ENCODE assay signal across 9 mouse cellular contexts in the genomic region with DNA sequence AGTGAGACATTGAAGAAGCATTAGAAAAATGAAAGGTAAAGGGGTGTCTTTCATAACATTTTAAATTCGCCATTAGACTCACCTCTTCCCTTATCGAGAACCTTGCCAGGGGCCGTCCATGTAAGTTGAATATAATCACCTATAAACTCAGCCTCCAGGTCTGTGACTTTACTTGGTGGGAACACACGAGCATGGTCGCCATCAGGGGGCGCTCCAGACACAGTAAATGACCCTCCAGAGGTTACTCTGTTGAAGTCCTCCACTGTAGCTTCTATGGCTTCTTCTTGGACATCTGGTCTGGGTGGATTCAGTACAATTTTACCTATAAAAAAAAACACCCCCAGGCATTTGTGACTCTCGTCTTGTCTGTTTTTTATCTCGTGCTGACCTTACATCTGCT. TPM values are rescaled to one million over a fixed set of nuclear protein-coding genes. Genes with fewer than 3 reads are reported as not detected.
DNase-seq lines count a peak whose midpoint lies in the region; ATAC-seq and TF ChIP-seq lines count a peak whose summit lies in the region.
"Had no signal": no experiment of that assay in that cellular context is flagged by ENCODE, and none has a peak within 500 bp of the region (broad histone marks: within the 10 kb centered on the region; RNA-seq: fewer than 3 reads in every experiment).

No protein-coding gene starts in this region.

- H3K27me3 ChIP-seq in kidney, embryonic 15.5 days, result no peaks in the 10 kb centered on the region
- H3K27me3 ChIP-seq in C2C12 (ENCODE audit: control insufficient read depth, insufficient read depth, insufficient read length), result no peaks in the 10 kb centered on the region
- no peaks in the 10 kb centered on the region for H3K27me3 ChIP-seq in lung, postnatal 0 days (replicated peaks; ENCODE audit: insufficient read depth, low read length)
- H3K27me3 ChIP-seq in cerebellum, adult 2 months (ENCODE audit: control insufficient read depth, insufficient read depth, low read length), result no peaks in the 10 kb centered on the region
- H3K27me3 ChIP-seq: heart, embryonic 15.5 days had no signal

- peak; percentile 11 to 36 for DNase-seq in adrenal gland, adult (ENCODE audit: inconsistent age in 2 of 2, low spot score in 1 of 2)
- DNase-seq in adrenal gland, adult 18-20 months (ENCODE audit: low spot score in 2 of 2), result no peak
- peak; percentile 15 for DNase-seq in kidney, adult 9 months
- DNase-seq in embryo, embryonic 10.5 days (ENCODE audit: low spot score), result peak; percentile 59
- DNase-seq in lung, postnatal 0 days (ENCODE audit: low spot score), result peak; percentile 21
- DNase-seq in cerebellum, adult 2 months, result no peak

- no peaks in the 10 kb centered on the region for H3K4me1 ChIP-seq in kidney, embryonic 15.5 days
- no peaks in the 10 kb centered on the region for H3K4me1 ChIP-seq in lung, postnatal 0 days (ENCODE audit: insufficient read depth, low read depth, low read length)
- no peaks in the 10 kb centered on the region for H3K4me1 ChIP-seq in cerebellum, adult 2 months (ENCODE audit: control insufficient read depth, insufficient read depth, low read length)
- H3K4me1 ChIP-seq: heart, embryonic 15.5 days had no signal

- H3ac ChIP-seq in C2C12 (ENCODE audit: control insufficient read depth, insufficient read length, low read depth), result no peak overlapping the region

- TF ChIP-seq EP300 in lung, postnatal 0 days (IDR thresholded peaks at IDR 0.05), result no peak

- no peaks in the 10 kb centered on the region for H3K36me3 ChIP-seq in kidney, embryonic 15.5 days
- no peaks in the 10 kb centered on the region for H3K36me3 ChIP-seq in C2C12 (ENCODE audit: control insufficient read depth, insufficient read depth)
- no peaks in the 10 kb centered on the region for H3K36me3 ChIP-seq in lung, postnatal 0 days (ENCODE audit: insufficient read depth, low read length)
- H3K36me3 ChIP-seq: heart, embryonic 15.5 days had no signal

- no peaks in the 10 kb centered on the region for H3K9me3 ChIP-seq in kidney, embryonic 15.5 days (replicated peaks)
- no peaks in the 10 kb centered on the region for H3K9me3 ChIP-seq in lung, postnatal 0 days (ENCODE audit: low read length)
- H3K9me3 ChIP-seq: heart, embryonic 15.5 days had no signal

- no peak overlapping the region for H3K4me3 ChIP-seq in kidney, embryonic 15.5 days (replicated peaks)
- H3K4me3 ChIP-seq in C2C12 (ENCODE audit: insufficient read depth, poor library complexity, severe bottlenecking), result no peak overlapping the region
- no peak overlapping the region for H3K4me3 ChIP-seq in lung, postnatal 0 days (ENCODE audit: low read depth, low read length)
- H3K4me3 ChIP-seq in cerebellum, adult 2 months (replicated peaks; ENCODE audit: insufficient read depth, low read depth, low read length), result no peak overlapping the region
- H3K4me3 ChIP-seq: heart, embryonic 15.5 days had no signal

- ATAC-seq in kidney, embryonic 15.5 days (replicated peaks; ENCODE audit: low FRiP score), result no peak
- ATAC-seq in lung, postnatal 0 days, result no peak

- TF ChIP-seq CTCF in C2C12 (IDR thresholded peaks at IDR 0.05; ENCODE audit: control insufficient read depth, insufficient read depth, insufficient read length), result peak; percentile 4
- peak; percentile 57 for TF ChIP-seq CTCF in lung, postnatal 0 days (IDR thresholded peaks at IDR 0.05)
- TF ChIP-seq CTCF in cerebellum, adult 2 months (IDR thresholded peaks at IDR 0.05; ENCODE audit: borderline replicate concordance, insufficient read depth, low read depth, low read length), result no peak

- no peak overlapping the region for H3K27ac ChIP-seq in kidney, embryonic 15.5 days
- H3K27ac ChIP-seq in lung, postnatal 0 days (ENCODE audit: low read length), result no peak overlapping the region
- H3K27ac ChIP-seq in cerebellum, adult 2 months (ENCODE audit: insufficient read depth, low read length), result no peak overlapping the region
- H3K27ac ChIP-seq: heart, embryonic 15.5 days had no signal

- TF ChIP-seq POLR2A in cerebellum, adult 2 months (IDR thresholded peaks at IDR 0.05; ENCODE audit: borderline replicate concordance, insufficient read depth, low read length), result no peak

- WGBS in kidney, embryonic 15.5 days, result 35% methylated on average over 8 of the region's 8 CpGs
- 34% methylated on average over 8 of the region's 8 CpGs for WGBS in lung, postnatal 0 days
- 37% methylated on average over 8 of the region's 8 CpGs for WGBS in cerebellum, adult 2 months

- no peaks in the 10 kb centered on the region for H3K79me3 ChIP-seq in C2C12 (ENCODE audit: low read depth)

- no peak overlapping the region for H3K4me2 ChIP-seq in kidney, embryonic 15.5 days
- H3K4me2 ChIP-seq in lung, postnatal 0 days (replicated peaks; ENCODE audit: low read depth, low read length), result no peak overlapping the region
- H3K4me2 ChIP-seq: heart, embryonic 15.5 days had no signal

- H3K79me2 ChIP-seq in C2C12 (ENCODE audit: control insufficient read depth, insufficient read depth), result no peaks in the 10 kb centered on the region

- H3K9ac ChIP-seq in kidney, embryonic 15.5 days, result no peak overlapping the region
- H3K9ac ChIP-seq in lung, postnatal 0 days (replicated peaks; ENCODE audit: low read depth), result no peak overlapping the region
- H3K9ac ChIP-seq: heart, embryonic 15.5 days had no signal

TF ChIP-seq in C2C12, 6 proteins besides CTCF, POLR2A, EP300 and RAD21:
- TF ChIP-seq MYOD1 (IDR thresholded peaks at IDR 0.05; ENCODE audit: control insufficient read depth, insufficient read length, low read depth) (no peak), MYOG (IDR thresholded peaks at IDR 0.05; ENCODE audit: control insufficient read depth, extremely low read depth, insufficient read length) (no peak), FOSL1 (IDR thresholded peaks at IDR 0.05; ENCODE audit: insufficient read depth, low read length, poor library complexity, severe bottlenecking) (no peak), CEBPB (IDR thresholded peaks at IDR 0.05; ENCODE audit: low read depth) (no peak), MAX (IDR thresholded peaks at IDR 0.05) (no peak), USF1 (IDR thresholded peaks at IDR 0.05; ENCODE audit: low read depth) (no peak)
TF ChIP-seq in C2C12: peak in this region for 0.

RNA-seq across cellular contexts. Expression of a gene that starts 17.4 kb away (rescaled TPM):
- total RNA-seq in adrenal gland, adult 18-20 months (2021), result not detected
- polyA plus RNA-seq in kidney, embryonic 15.5 days (2015; fragmentation: Nextera tagmentation; extraction: Ambion mirVana), result 0.38 and 0.41 TPM in 2 replicates
- not detected for polyA plus RNA-seq in C2C12 (2012; fragmentation: generic; extraction: Trizol)
- polyA plus RNA-seq in lung, postnatal 0 days (2015; fragmentation: Nextera tagmentation; extraction: Ambion mirVana), result 0.88 and 1.6 TPM in 2 replicates
- polyA plus RNA-seq in cerebellum, adult 2 months (2012; rRNA removed), result not detected in 2 replicates

RNA-seq across cellular contexts. Expression of a gene that starts 41.1 kb away (rescaled TPM):
- 1 to 10 TPM in 1 of 2 experiments, under 1 TPM in 1; 0.77 to 2.4 TPM for total RNA-seq in adrenal gland, adult 18-20 months (2021)
- polyA plus RNA-seq in kidney, embryonic 15.5 days (2015; fragmentation: Nextera tagmentation; extraction: Ambion mirVana), result 10.4 and 11.4 TPM in 2 replicates
- polyA plus RNA-seq in C2C12 (2012; fragmentation: generic; extraction: Trizol), result 0.12 TPM
- polyA plus RNA-seq in lung, postnatal 0 days (2015; fragmentation: Nextera tagmentation; extraction: Ambion mirVana), result 8.9 and 9.9 TPM in 2 replicates
- 0.03 TPM in 2 replicates for polyA plus RNA-seq in cerebellum, adult 2 months (2012; rRNA removed)

RNA-seq across cellular contexts. Expression of a gene that starts 47.3 kb away (rescaled TPM):
- not detected for total RNA-seq in adrenal gland, adult 18-20 months (2021)
- 0.04 and 0.14 TPM in 2 replicates for polyA plus RNA-seq in kidney, embryonic 15.5 days (2015; fragmentation: Nextera tagmentation; extraction: Ambion mirVana)
- polyA plus RNA-seq in C2C12 (2012; fragmentation: generic; extraction: Trizol), result 0.01 TPM
- polyA plus RNA-seq in lung, postnatal 0 days (2015; fragmentation: Nextera tagmentation; extraction: Ambion mirVana), result not detected in 2 replicates
- not detected in 2 replicates for polyA plus RNA-seq in cerebellum, adult 2 months (2012; rRNA removed)
- polyA plus RNA-seq: heart, embryonic 15.5 days had no signal

Comparison
In these comparisons a context has a peak if more than half of its experiments do, and no peak if none do; other contexts are left out.
1. DNase-seq: peak in adrenal gland, adult (2 of 2), kidney, adult 9 months (single experiment), embryo, embryonic 10.5 days (single experiment) and lung, postnatal 0 days (single experiment); none in adrenal gland, adult 18-20 months (0 of 2) and cerebellum, adult 2 months (0 of 2).